Comparison of ENCODE assay signal across 8 mouse cellular contexts in genomic region chr19:41982791-41983150, GRCm38 (mm10). TPM values are rescaled to one million over a fixed set of nuclear protein-coding genes. Genes with fewer than 3 reads are reported as not detected.
A peak's percentile ranks its signal among the peaks of the same experiment; 100 is the strongest.
DNase-seq lines count a peak whose midpoint lies in the region; ATAC-seq and TF ChIP-seq lines count a peak whose summit lies in the region.

No protein-coding gene starts in this region.

- H3K27ac ChIP-seq in heart, embryonic 12.5 days (ENCODE audit: poor library complexity, severe bottlenecking): peak overlapping the region; percentile 87
- H3K27ac ChIP-seq in ES-Bruce4 (ENCODE audit: insufficient read depth, low read length): no peak overlapping the region
- no peak overlapping the region for H3K27ac ChIP-seq in forebrain, embryonic 16.5 days (ENCODE audit: low read length)
- no peak overlapping the region; the same call in 1 of the 2 replicates for H3K27ac ChIP-seq in liver, embryonic 16.5 days (ENCODE audit: low read length)
- H3K27ac ChIP-seq in stomach, embryonic 14.5 days (ENCODE audit: low read length): no peak overlapping the region

- H3K4me3 ChIP-seq in heart, embryonic 12.5 days: peak overlapping the region; percentile 68
- H3K4me3 ChIP-seq in ES-Bruce4 (ENCODE audit: low read depth, low read length): peak overlapping the region; percentile 72
- peak overlapping the region; percentile 98 for H3K4me3 ChIP-seq in forebrain, embryonic 16.5 days (replicated peaks; ENCODE audit: low read length)
- peak overlapping the region; percentile 95 for H3K4me3 ChIP-seq in liver, embryonic 16.5 days (ENCODE audit: low read depth, low read length)
- peak overlapping the region; percentile 83 for H3K4me3 ChIP-seq in stomach, embryonic 14.5 days (ENCODE audit: low read depth, low read length)

- no peaks in the 10 kb centered on the region for H3K36me3 ChIP-seq in heart, embryonic 12.5 days
- H3K36me3 ChIP-seq in ES-Bruce4 (ENCODE audit: control insufficient read depth, insufficient read depth, low read length, poor library complexity, severe bottlenecking): no peaks in the 10 kb centered on the region
- H3K36me3 ChIP-seq in forebrain, embryonic 16.5 days (ENCODE audit: control insufficient read depth, insufficient read depth): no peaks in the 10 kb centered on the region
- H3K36me3 ChIP-seq in liver, embryonic 16.5 days (ENCODE audit: control insufficient read depth, insufficient read depth): no peaks in the 10 kb centered on the region
- H3K36me3 ChIP-seq in stomach, embryonic 14.5 days (ENCODE audit: control insufficient read depth, insufficient read depth, low read length): no peaks in the 10 kb centered on the region

- no peak for TF ChIP-seq CTCF in ES-Bruce4 (IDR thresholded peaks at IDR 0.05; ENCODE audit: low read depth, low read length)

- TF ChIP-seq EP300 in ES-Bruce4 (IDR thresholded peaks at IDR 0.05; ENCODE audit: insufficient read depth, low read depth, low read length): no peak

- H3K4me2 ChIP-seq in heart, embryonic 12.5 days: peak overlapping the region; percentile 85
- peak overlapping the region; percentile 99 for H3K4me2 ChIP-seq in forebrain, embryonic 16.5 days (ENCODE audit: low read length)
- peak overlapping the region; percentile 100 for H3K4me2 ChIP-seq in liver, embryonic 16.5 days (ENCODE audit: low read depth, low read length)
- peak overlapping the region; percentile 67 for H3K4me2 ChIP-seq in stomach, embryonic 14.5 days (replicated peaks; ENCODE audit: low read depth, low read length)

- no peak for TF ChIP-seq POLR2A in ES-Bruce4 (IDR thresholded peaks at IDR 0.05; ENCODE audit: insufficient read depth, low read length)

- peaks cover 16% of the 10 kb centered on the region for H3K4me1 ChIP-seq in heart, embryonic 12.5 days (replicated peaks)
- H3K4me1 ChIP-seq in ES-Bruce4 (ENCODE audit: control insufficient read depth, insufficient read depth, low read length): peaks cover 4% of the 10 kb centered on the region
- H3K4me1 ChIP-seq in forebrain, embryonic 16.5 days (replicated peaks; ENCODE audit: control insufficient read depth, insufficient read depth, low read length): peaks cover 14% of the 10 kb centered on the region
- peaks cover 20% of the 10 kb centered on the region for H3K4me1 ChIP-seq in liver, embryonic 16.5 days (ENCODE audit: control insufficient read depth, low read depth, low read length)
- peaks cover 5% of the 10 kb centered on the region; the same call in 1 of the 2 replicates for H3K4me1 ChIP-seq in stomach, embryonic 14.5 days (ENCODE audit: control insufficient read depth, insufficient read depth, low read length)

- peak overlapping the region; percentile 89 for H3K9ac ChIP-seq in heart, embryonic 12.5 days
- H3K9ac ChIP-seq in ES-Bruce4 (ENCODE audit: low read depth, poor library complexity, severe bottlenecking): peak overlapping the region; percentile 96
- H3K9ac ChIP-seq in forebrain, embryonic 16.5 days (replicated peaks; ENCODE audit: low read depth, low read length): no peak overlapping the region
- peak overlapping the region; percentile 73 for H3K9ac ChIP-seq in liver, embryonic 16.5 days (ENCODE audit: low read depth, low read length)
- peak overlapping the region; percentile 83 for H3K9ac ChIP-seq in stomach, embryonic 14.5 days (replicated peaks; ENCODE audit: low read depth, low read length)

- intact Hi-C loops in heart, postnatal 14 days (cut with DNase I): no loop called here
- intact Hi-C loops in gastrocnemius, postnatal 14 days (cut with DNase I; ENCODE audit: low total_unique reads): loop anchor here (5.0 kb wide), 1 partner anchor 40 kb away; no protein-coding TSS in a partner anchor

- 8% methylated on average over 4 of the region's 4 CpGs for WGBS in heart, embryonic 12.5 days
- WGBS in forebrain, embryonic 16.5 days: 5% methylated on average over 4 of the region's 4 CpGs
- WGBS in liver, embryonic 16.5 days (ENCODE audit: insufficient replicate concordance): 7% methylated on average over 4 of the region's 4 CpGs
- 9% methylated on average over 4 of the region's 4 CpGs for WGBS in stomach, embryonic 14.5 days

- no peaks in the 10 kb centered on the region for H3K27me3 ChIP-seq in heart, embryonic 12.5 days (replicated peaks)
- H3K27me3 ChIP-seq in ES-Bruce4 (ENCODE audit: control insufficient read depth, insufficient read depth, low read length, poor library complexity, severe bottlenecking): no peaks in the 10 kb centered on the region
- H3K27me3 ChIP-seq in forebrain, embryonic 16.5 days (replicated peaks; ENCODE audit: control insufficient read depth, insufficient read depth, low read length): peaks cover 3% of the 10 kb centered on the region; the same call in 1 of the 2 replicates
- peaks cover 27% of the 10 kb centered on the region for H3K27me3 ChIP-seq in liver, embryonic 16.5 days (ENCODE audit: control insufficient read depth, insufficient read depth, low read depth, low read length)
- no peaks in the 10 kb centered on the region for H3K27me3 ChIP-seq in stomach, embryonic 14.5 days (ENCODE audit: control insufficient read depth, insufficient read depth, low read length)

- DNase-seq in heart, postnatal 14 days: no peak
- DNase-seq in gastrocnemius, postnatal 14 days: no peak
- DNase-seq in layer of hippocampus, adult 9-11 months: no peak

- no peak for ATAC-seq in heart, embryonic 12.5 days (ENCODE audit: insufficient number of reproducible peaks, low FRiP score)
- ATAC-seq in forebrain, embryonic 16.5 days: no peak
- ATAC-seq in liver, embryonic 16.5 days (ENCODE audit: low read depth): no peak
- no peak for ATAC-seq in stomach, embryonic 14.5 days (ENCODE audit: insufficient number of reproducible peaks, insufficient read depth, low FRiP score, low read depth)

- no peaks in the 10 kb centered on the region for H3K9me3 ChIP-seq in heart, embryonic 12.5 days (replicated peaks)
- H3K9me3 ChIP-seq in ES-Bruce4 (replicated peaks; ENCODE audit: control insufficient read depth, insufficient read depth, low read length, poor library complexity, severe bottlenecking): no peaks in the 10 kb centered on the region
- no peaks in the 10 kb centered on the region for H3K9me3 ChIP-seq in forebrain, embryonic 16.5 days (ENCODE audit: control insufficient read depth, low read length)
- H3K9me3 ChIP-seq in liver, embryonic 16.5 days (replicated peaks; ENCODE audit: control insufficient read depth, low read length): no peaks in the 10 kb centered on the region
- H3K9me3 ChIP-seq in stomach, embryonic 14.5 days (ENCODE audit: control insufficient read depth, low read depth, low read length): no peaks in the 10 kb centered on the region

RNA-seq across cellular contexts. Expression of gene Ubtd1, which starts 1.2 kb away (rescaled TPM):
- 13.8 and 16.1 TPM in 2 replicates for polyA plus RNA-seq in heart, embryonic 12.5 days (2016; fragmentation: Nextera tagmentation; extraction: Ambion mirVana)
- 10 to 100 TPM; 25.9 to 28.0 TPM for total RNA-seq in heart, postnatal 14 days (2021)
- polyA plus RNA-seq in ES-Bruce4 (2011; ENCODE audit: insufficient read depth, insufficient read length, low read depth, missing spikeins): 11.1 and 13.1 TPM in 2 replicates
- polyA plus RNA-seq in forebrain, embryonic 16.5 days (2015; fragmentation: Nextera tagmentation; extraction: Ambion mirVana): 8.0 and 8.7 TPM in 2 replicates
- polyA plus RNA-seq in liver, embryonic 16.5 days (2015; fragmentation: Nextera tagmentation; extraction: Ambion mirVana): 4.2 and 4.9 TPM in 2 replicates
- 10.4 and 10.8 TPM in 2 replicates for polyA plus RNA-seq in stomach, embryonic 14.5 days (2014; fragmentation: Nextera tagmentation; extraction: Ambion mirVana)
- total RNA-seq in gastrocnemius, postnatal 14 days (2021): 10 to 100 TPM; 14.8 to 17.4 TPM

RNA-seq across cellular contexts. Expression of gene Mms19, which starts 1.8 kb away (rescaled TPM):
- polyA plus RNA-seq in heart, embryonic 12.5 days (2016; fragmentation: Nextera tagmentation; extraction: Ambion mirVana): 21.6 and 26.3 TPM in 2 replicates
- total RNA-seq in heart, postnatal 14 days (2021): 10 to 100 TPM; 16.7 to 21.2 TPM
- polyA plus RNA-seq in ES-Bruce4 (2011; ENCODE audit: insufficient read depth, insufficient read length, low read depth, missing spikeins): 77.9 and 83.9 TPM in 2 replicates
- polyA plus RNA-seq in forebrain, embryonic 16.5 days (2015; fragmentation: Nextera tagmentation; extraction: Ambion mirVana): 35.0 and 39.4 TPM in 2 replicates
- polyA plus RNA-seq in liver, embryonic 16.5 days (2015; fragmentation: Nextera tagmentation; extraction: Ambion mirVana): 10.1 and 11.1 TPM in 2 replicates
- polyA plus RNA-seq in stomach, embryonic 14.5 days (2014; fragmentation: Nextera tagmentation; extraction: Ambion mirVana): 37.6 and 44.1 TPM in 2 replicates
- total RNA-seq in gastrocnemius, postnatal 14 days (2021): 1 to 10 TPM; 8.0 to 9.1 TPM

RNA-seq across cellular contexts. Expression of gene Zdhhc16, which starts 49.5 kb away (rescaled TPM):
- polyA plus RNA-seq in heart, embryonic 12.5 days (2016; fragmentation: Nextera tagmentation; extraction: Ambion mirVana): 55.2 and 58.1 TPM in 2 replicates
- total RNA-seq in heart, postnatal 14 days (2021): 10 to 100 TPM; 19.9 to 20.9 TPM
- 49.7 and 64.4 TPM in 2 replicates for polyA plus RNA-seq in ES-Bruce4 (2011; ENCODE audit: insufficient read depth, insufficient read length, low read depth, missing spikeins)
- 90.2 and 99.3 TPM in 2 replicates for polyA plus RNA-seq in forebrain, embryonic 16.5 days (2015; fragmentation: Nextera tagmentation; extraction: Ambion mirVana)
- polyA plus RNA-seq in liver, embryonic 16.5 days (2015; fragmentation: Nextera tagmentation; extraction: Ambion mirVana): 32.1 and 32.5 TPM in 2 replicates
- polyA plus RNA-seq in stomach, embryonic 14.5 days (2014; fragmentation: Nextera tagmentation; extraction: Ambion mirVana): 65.8 and 70.1 TPM in 2 replicates
- total RNA-seq in gastrocnemius, postnatal 14 days (2021): 10 to 100 TPM; 18.0 to 21.3 TPM

RNA-seq across cellular contexts. Expression of gene Exosc1, which starts 49.5 kb away (rescaled TPM):
- polyA plus RNA-seq in heart, embryonic 12.5 days (2016; fragmentation: Nextera tagmentation; extraction: Ambion mirVana): 49.2 and 52.2 TPM in 2 replicates
- 10 to 100 TPM; 11.3 to 13.4 TPM for total RNA-seq in heart, postnatal 14 days (2021)
- 52.4 and 55.8 TPM in 2 replicates for polyA plus RNA-seq in ES-Bruce4 (2011; ENCODE audit: insufficient read depth, insufficient read length, low read depth, missing spikeins)
- 71.0 and 72.3 TPM in 2 replicates for polyA plus RNA-seq in forebrain, embryonic 16.5 days (2015; fragmentation: Nextera tagmentation; extraction: Ambion mirVana)
- 25.4 and 27.3 TPM in 2 replicates for polyA plus RNA-seq in liver, embryonic 16.5 days (2015; fragmentation: Nextera tagmentation; extraction: Ambion mirVana)
- 73.2 and 79.9 TPM in 2 replicates for polyA plus RNA-seq in stomach, embryonic 14.5 days (2014; fragmentation: Nextera tagmentation; extraction: Ambion mirVana)
- 10 to 100 TPM; 12.0 to 16.8 TPM for total RNA-seq in gastrocnemius, postnatal 14 days (2021)

RNA-seq across cellular contexts. Expression of gene Ankrd2, which starts 53.0 kb away (rescaled TPM):
- polyA plus RNA-seq in heart, embryonic 12.5 days (2016; fragmentation: Nextera tagmentation; extraction: Ambion mirVana): not detected in 2 replicates
- not detected for total RNA-seq in heart, postnatal 14 days (2021)
- not detected in 2 replicates for polyA plus RNA-seq in ES-Bruce4 (2011; ENCODE audit: insufficient read depth, insufficient read length, low read depth, missing spikeins)
- polyA plus RNA-seq in forebrain, embryonic 16.5 days (2015; fragmentation: Nextera tagmentation; extraction: Ambion mirVana): 0.30 and 0.51 TPM in 2 replicates
- polyA plus RNA-seq in liver, embryonic 16.5 days (2015; fragmentation: Nextera tagmentation; extraction: Ambion mirVana): 0.07 and 0.15 TPM in 2 replicates
- polyA plus RNA-seq in stomach, embryonic 14.5 days (2014; fragmentation: Nextera tagmentation; extraction: Ambion mirVana): 0.30 TPM in 1 of 2 replicates, not detected in the other
- total RNA-seq in gastrocnemius, postnatal 14 days (2021): 100 to 1,000 TPM; 113 to 188 TPM
